Mouse (Mus musculus): ENCODE data around the gene Gm19410.

Gene Gm19410

DNA sequence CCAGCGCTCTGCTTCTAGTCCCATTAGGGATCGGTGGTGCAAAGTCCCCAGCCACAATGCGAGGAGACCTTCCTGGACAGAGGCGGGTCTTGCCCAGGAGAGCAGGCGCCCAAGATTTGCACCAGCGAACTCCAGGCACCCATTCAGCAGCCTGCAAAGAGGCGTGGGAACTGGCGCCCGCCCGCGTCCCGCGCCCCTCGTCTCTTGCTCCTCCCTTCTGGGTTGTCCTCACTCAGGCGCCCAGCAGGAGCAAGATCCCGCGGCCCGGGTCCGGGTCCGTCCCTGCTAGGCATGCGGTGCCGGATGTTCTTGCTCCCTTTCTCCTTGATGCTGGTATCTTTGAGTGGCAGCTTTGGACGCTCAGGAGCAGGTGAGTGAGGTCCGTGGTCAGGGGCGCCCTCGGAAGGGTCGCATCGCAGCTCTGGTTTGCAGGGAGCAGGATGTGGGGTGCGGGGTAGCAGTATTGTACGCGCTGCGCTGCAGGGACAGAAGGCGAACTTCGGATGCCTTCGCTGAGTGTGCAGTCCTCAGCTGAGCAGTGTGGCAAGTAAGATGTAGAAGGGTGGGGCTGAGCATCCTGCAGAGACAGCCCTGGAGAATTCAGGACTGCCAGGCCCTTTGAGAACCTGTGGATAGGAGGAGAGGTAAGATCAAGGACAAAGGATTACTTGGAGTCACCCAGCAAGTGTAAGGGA is at the start of gene Gm19410:
Gene Gm19410, plus strand, starts transcription at position 292 of the 695 bp plus-strand sequence.
- no peak for DNase-seq (ENCODE audit: low read depth, low spot score)

DNA sequence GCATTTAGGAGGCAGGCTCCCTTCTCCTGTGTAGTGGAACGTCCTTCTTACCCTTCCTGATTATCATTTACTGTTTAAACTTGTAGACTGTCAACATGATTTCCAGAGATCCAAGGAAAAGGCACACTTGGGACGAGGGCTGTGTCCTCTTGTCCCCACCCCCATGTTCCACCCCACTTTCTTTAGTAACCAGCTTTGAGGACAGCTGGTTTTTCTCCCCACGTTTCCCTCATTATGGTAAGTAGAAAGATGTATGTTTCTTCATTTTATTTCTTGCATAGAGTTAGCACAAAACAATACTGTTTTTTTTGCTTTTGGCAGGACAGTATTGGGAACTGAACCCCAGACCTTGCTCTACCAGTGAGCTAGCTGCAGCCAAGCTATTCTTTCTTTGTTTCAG is 34.8 kb upstream of the Gm19410 start:
- DNase-seq (ENCODE audit: low read depth, low spot score), result no peak

DNA sequence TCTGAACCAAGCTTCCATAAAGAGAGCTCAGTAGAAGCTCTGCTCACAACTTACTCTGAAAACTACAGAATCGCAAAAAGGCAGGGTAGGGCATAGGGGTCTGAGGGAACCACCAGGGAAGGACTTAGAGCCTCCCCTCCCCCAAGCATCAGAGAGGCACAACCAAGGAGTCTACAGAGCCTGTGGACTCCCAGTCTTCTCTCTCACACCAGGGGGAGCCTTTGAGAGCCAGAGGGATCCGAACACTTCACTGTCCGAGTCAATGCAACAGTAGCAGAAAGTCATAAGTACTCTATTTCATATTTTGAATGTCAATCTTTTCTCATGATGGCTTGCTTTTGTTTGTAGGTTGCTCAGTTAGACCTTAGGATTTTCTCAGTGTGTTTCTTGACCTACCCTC is 30.2 kb upstream of the Gm19410 start:
- no peak for DNase-seq (ENCODE audit: low read depth, low spot score)

DNA sequence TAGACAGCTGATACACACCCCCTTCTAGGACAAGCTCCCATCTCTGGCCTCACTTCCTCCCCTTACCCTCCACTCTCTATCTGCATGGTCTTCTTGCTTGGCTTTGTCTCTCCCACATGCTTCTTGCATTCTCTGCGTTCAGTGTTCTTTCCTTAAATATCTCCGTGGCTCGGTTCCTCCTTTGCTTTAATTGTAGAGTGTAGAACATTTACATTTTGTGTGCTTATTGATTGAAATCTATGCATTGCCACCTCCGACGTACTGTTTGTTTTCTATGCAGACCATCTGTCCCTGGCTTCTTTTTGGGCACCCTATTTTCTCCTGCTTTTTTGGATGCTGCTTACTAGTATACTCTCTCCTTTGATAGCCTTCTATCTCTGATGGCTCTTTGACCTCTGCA is 9.4 kb upstream of the Gm19410 start:
- no peak for DNase-seq (ENCODE audit: low read depth, low spot score)

GRCm38 (mm10) chr8:35765020-35765419 is 570 bp upstream of the Gm19410 start:
- no peak for DNase-seq (ENCODE audit: low read depth, low spot score)

DNA sequence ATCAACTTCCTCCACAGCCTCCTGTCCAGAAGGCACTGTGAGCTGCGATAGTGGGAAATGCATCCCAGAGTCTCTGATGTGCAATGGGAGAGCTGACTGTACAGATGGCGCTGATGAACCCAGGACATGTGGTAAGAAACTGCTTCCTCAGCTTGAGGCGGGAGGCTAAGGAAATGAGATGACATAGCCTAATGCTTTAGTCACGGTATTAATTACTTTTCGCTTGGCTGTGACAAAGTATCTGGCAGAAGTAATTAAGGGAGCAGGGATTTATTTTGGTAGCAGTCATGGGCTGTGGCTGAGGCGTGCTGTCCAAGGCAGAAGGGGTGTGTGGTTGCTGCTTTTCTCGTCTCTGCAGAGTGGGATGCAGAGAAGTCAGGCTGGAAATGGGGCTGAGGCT is 7.9 kb downstream of the Gm19410 start:
- DNase-seq (ENCODE audit: low read depth, low spot score), result peak; percentile 53

Data from skeletal muscle tissue, adult 2 months (tissue).